Mouse (Mus musculus) left cerebral cortex, postnatal 25 days (tissue): ENCODE data around the gene Zbtb1. TPM values are rescaled to one million over a fixed set of nuclear protein-coding genes. Genes with fewer than 3 reads are reported as not detected.

Experiments
- DNase-seq, 2 experiments: peaks; one replicate each; pipeline ENCODE4 v3.0.0; 2022; ENCODE audit warnings: low spot score in 2 of 2, mixed read lengths in 1 of 2
- intact Hi-C: fragments of 180-260 bp; cut with DNase I; formaldehyde crosslinking; loops from one replicate; pipeline ENCODE4 v1.15.1; 2025
- total RNA-seq, 2 experiments: library from RNA; stranded (reverse); gene quantifications; 2 replicates each; pipeline ENCODE4 v1.2.3; 2021

Gene Zbtb1
- total RNA-seq, 2 experiments from 2014 or later = 5.3 to 5.4 TPM

DNA sequence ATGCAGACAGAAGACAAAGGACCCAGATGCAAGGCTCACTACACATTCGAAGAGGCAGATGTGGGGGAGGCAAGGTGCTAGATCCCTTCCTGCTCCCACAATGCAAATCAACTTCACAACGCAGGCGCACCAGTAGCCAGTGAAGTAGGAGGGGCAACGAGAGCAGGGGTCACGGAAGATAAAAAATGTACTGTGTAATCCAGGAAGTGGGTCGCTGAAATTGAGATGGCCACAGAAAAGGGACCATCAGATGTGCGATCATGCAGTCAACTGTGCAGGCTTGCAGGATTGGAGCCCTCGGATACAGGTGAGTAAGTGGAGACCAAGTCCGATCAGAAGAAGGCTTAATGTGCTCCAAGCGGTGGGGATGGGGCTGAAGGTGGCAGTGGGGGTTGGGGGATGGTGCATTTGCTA is 74.3 kb downstream of the Zbtb1 start:
- intact Hi-C loops = no loop called here
- DNase-seq = no peak

DNA sequence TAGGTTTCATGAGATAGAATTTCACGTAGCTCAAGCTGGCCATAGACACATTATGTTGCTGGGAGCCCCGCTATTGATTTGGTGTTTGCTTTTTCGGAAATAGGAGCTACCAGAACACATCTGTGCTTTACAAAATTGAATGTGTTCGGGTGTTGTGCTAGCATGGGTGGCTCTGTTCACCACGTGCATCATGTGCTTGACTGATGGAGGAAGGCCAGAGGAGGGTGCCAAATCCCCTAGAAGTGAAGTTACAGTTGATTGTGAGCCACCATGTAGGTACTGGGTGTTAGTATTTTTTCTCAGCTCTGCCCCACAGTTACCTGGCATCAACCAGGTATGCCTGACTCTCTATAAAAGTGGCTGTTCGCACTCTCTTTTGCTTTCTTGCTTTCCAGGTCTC is 74.8 kb downstream of the Zbtb1 start:
- intact Hi-C loops = no loop called here
- DNase-seq = no peak

DNA sequence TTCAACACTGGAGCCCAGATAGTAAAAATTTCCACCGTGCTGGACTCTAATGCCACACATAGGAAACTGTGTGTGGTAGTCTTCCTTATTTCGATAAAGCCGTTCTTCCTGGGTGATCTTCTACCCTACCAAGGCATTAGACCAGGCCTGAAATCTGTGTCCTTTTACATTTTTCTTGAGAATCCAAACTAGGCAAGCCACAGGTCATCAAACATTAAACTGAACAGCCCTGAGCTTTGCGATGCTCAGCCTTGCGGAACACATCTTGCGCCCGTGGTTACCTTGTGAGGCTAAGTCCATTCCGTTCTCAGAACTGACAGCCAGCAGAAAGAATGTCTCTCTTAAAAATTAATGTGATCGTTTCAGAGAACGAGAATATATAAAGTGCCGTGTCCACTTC is 76.1 kb downstream of the Zbtb1 start:
- intact Hi-C loops = no loop called here
- DNase-seq = no peak

Other genes starting within 250 kb of the Zbtb1 start
- under 1 TPM; 0.21 to 0.23 TPM for gene Esr2, start 193.0 kb upstream of the Zbtb1 start, total RNA-seq
- not detected for gene Tex21, start 123.5 kb upstream of the Zbtb1 start, total RNA-seq
- 10 to 100 TPM; 34.4 to 36.1 TPM for gene Mthfd1, start 115.0 kb upstream of the Zbtb1 start, total RNA-seq
- 100 to 1,000 TPM in 1 of 2 experiments, 10 to 100 TPM in 1; 95.4 to 108 TPM for gene Akap5, start 45.4 kb upstream of the Zbtb1 start, total RNA-seq
- 10 to 100 TPM; 19.4 to 20.5 TPM for gene Zbtb25, start 664 bp upstream of the Zbtb1 start, total RNA-seq
- gene Hspa2, start 33.9 kb downstream of the Zbtb1 start, total RNA-seq = 10 to 100 TPM; 61.3 to 67.4 TPM
- gene Ppp1r36, start 47.3 kb downstream of the Zbtb1 start, total RNA-seq = 1 to 10 TPM in 1 of 2 experiments, under 1 TPM in 1; 0.39 to 1.3 TPM
- 10 to 100 TPM; 11.4 to 11.9 TPM for gene Plekhg3, start 160.6 kb downstream of the Zbtb1 start, total RNA-seq